Mouse (Mus musculus) neural tube, embryonic 15.5 days (tissue): Measurements from ENCODE around the gene Hip1. TPM values are rescaled to one million over a fixed set of nuclear protein-coding genes. Genes with fewer than 3 reads are reported as not detected.

Experiments used
- ATAC-seq: fragments of 200-750 bp; cut with Nextera tagmentation; 2 replicates; pipeline ENCODE4 v1.8.0; 2017; ENCODE audit warnings: mild to moderate bottlenecking, moderate TSS enrichment, moderate library complexity; ENCODE audit not compliant: low FRiP score
- H3K27ac ChIP-seq: fragments of 300-500 bp; sonication (generic); replicated peaks from 2 replicates; pipeline ENCODE4 v1.5.1; 2015; ENCODE audit warnings: mild to moderate bottlenecking, inconsistent platforms
- H3K27me3 ChIP-seq: fragments of 300-500 bp; sonication (generic); replicated peaks from 2 replicates; pipeline ENCODE4 v1.6.1; 2015; ENCODE audit warnings: inconsistent platforms
- H3K36me3 ChIP-seq: fragments of 300-500 bp; sonication (generic); 2 replicates; pipeline ENCODE4 v1.6.1; 2015; ENCODE audit warnings: inconsistent platforms
- H3K4me1 ChIP-seq: fragments of 300-500 bp; sonication (generic); 2 replicates; pipeline ENCODE4 v1.6.1; 2015; ENCODE audit warnings: inconsistent platforms
- H3K4me2 ChIP-seq: fragments of 300-500 bp; sonication (generic); 2 replicates; pipeline ENCODE4 v1.6.1; 2015; ENCODE audit warnings: inconsistent platforms, mild to moderate bottlenecking, moderate library complexity
- H3K4me3 ChIP-seq: fragments of 300-500 bp; sonication (generic); replicated peaks from 2 replicates; pipeline ENCODE4 v1.5.1; 2015; ENCODE audit warnings: mild to moderate bottlenecking, inconsistent platforms
- H3K9ac ChIP-seq: fragments of 300-500 bp; sonication (generic); replicated peaks from 2 replicates; pipeline ENCODE4 v1.6.1; 2015; ENCODE audit warnings: mild to moderate bottlenecking, inconsistent platforms
- H3K9me3 ChIP-seq: fragments of 300-500 bp; sonication (generic); replicated peaks from 2 replicates; pipeline ENCODE4 v1.6.1; 2016; ENCODE audit warnings: inconsistent platforms
- WGBS: fragments of 180-500 bp; shearing (Covaris S2); methylation state at CpG from one replicate; pipeline ENCODE4 v1.1.7; 2015; ENCODE audit warnings: mixed read lengths; 5-methylcytosine and 5-hydroxymethylcytosine counted together
- microRNA-seq: library from miRNA; unstranded; fragments of <30 nt; microRNA quantifications from one replicate; pipeline ENCODE4, GENCODE M21; 2017
- polyA plus RNA-seq: library from polyadenylated mRNA; unstranded; fragments of >200 nt; fragmentation: Nextera tagmentation; extraction: Ambion mirVana; gene quantifications from 2 replicates; pipeline ENCODE4 v1.2.1, GENCODE M21; 2015

Hip1 gene
- polyA plus RNA-seq, 1 experiment from 2014 or later: 37.8 TPM

GRCm38 (mm10) chr5:135359772-135360171 is 185.1 kb downstream of the Hip1 start:
- Histone ChIP-seq H3K4me3 (no peak overlapping the region), H3K27me3 (0 out of 2 replicates have a peak, but pooled peaks cover 5% of the 10 kb centered on the region), H3K9ac (no peak overlapping the region), H3K27ac (no peak overlapping the region), H3K36me3 (no peaks in the 10 kb centered on the region), H3K4me2 (no peak overlapping the region), H3K9me3 (peaks cover 4% of the 10 kb centered on the region), H3K4me1 (0 out of 2 replicates have a peak, but pooled peaks cover 3% of the 10 kb centered on the region)
- ATAC-seq: no peak
- WGBS: 96% methylated on average over 2 of the region's 2 CpGs

GRCm38 (mm10) chr5:135357556-135357955 is 187.4 kb downstream of the Hip1 start:
- H3K27me3 ChIP-seq: peaks cover 16% of the 10 kb centered on the region
- WGBS: 95% methylated on average over 2 of the region's 2 CpGs
- no peaks in the 10 kb centered on the region for H3K36me3 ChIP-seq
- H3K27ac ChIP-seq: no peak overlapping the region
- H3K9ac ChIP-seq: no peak overlapping the region
- no peaks in the 10 kb centered on the region for H3K4me1 ChIP-seq
- H3K9me3 ChIP-seq: peaks cover 4% of the 10 kb centered on the region
- no peak overlapping the region for H3K4me3 ChIP-seq
- no peak for ATAC-seq
- no peak overlapping the region for H3K4me2 ChIP-seq

Small RNA genes within 50 kb of the gene (microRNA-seq; reads per million reads assigned to microRNA genes)
- 0.52 reads per million for gene Mir7033

Other genes starting within 250 kb of the Hip1 start
- gene Fkbp6, start 195.1 kb downstream of the Hip1 start, polyA plus RNA-seq: 0.20 TPM in 1 of 2 replicates, not detected in the other
- 0.13 TPM in 1 of 2 replicates, not detected in the other for gene Trim50, start 191.8 kb downstream of the Hip1 start, polyA plus RNA-seq
- 29.4 and 31.8 TPM in 2 replicates for gene Nsun5, start 175.2 kb downstream of the Hip1 start, polyA plus RNA-seq
- 7.7 and 9.5 TPM in 2 replicates for gene Pom121, start 150.6 kb downstream of the Hip1 start, polyA plus RNA-seq
- gene Ccl26, start 18.4 kb upstream of the Hip1 start, polyA plus RNA-seq: not detected in 2 replicates
- gene Ccl24, start 27.9 kb upstream of the Hip1 start, polyA plus RNA-seq: 2.1 and 9.5 TPM in 2 replicates
- gene Rhbdd2, start 87.5 kb upstream of the Hip1 start, polyA plus RNA-seq: 91.1 and 94.6 TPM in 2 replicates
- 91.6 and 92.1 TPM in 2 replicates for gene Por, start 124.9 kb upstream of the Hip1 start, polyA plus RNA-seq
- gene Tmem120a, start 199.3 kb upstream of the Hip1 start, polyA plus RNA-seq: 73.6 and 88.2 TPM in 2 replicates
- 0.36 and 0.88 TPM in 2 replicates for gene Styxl1, start 233.3 kb upstream of the Hip1 start, polyA plus RNA-seq
- gene Mdh2, start 233.4 kb upstream of the Hip1 start, polyA plus RNA-seq: 658 and 665 TPM in 2 replicates